Mouse (Mus musculus) fat pad, adult 2 months (tissue): Measurements from ENCODE around the gene Oprd1.

Experiments
- DNase-seq: peaks from one replicate; pipeline ENCODE4 v3.0.0-alpha.2; 2011; ENCODE audit warnings: low read depth, low spot score; ENCODE audit errors: extremely low read depth

Oprd1 gene

GRCm38 (mm10) chr4:132062289-132062688, 82.0 kb downstream of the Oprd1 start:
- DNase-seq = no peak
